Mouse (Mus musculus): ENCODE measurements around the gene Fndc7.

DNA sequence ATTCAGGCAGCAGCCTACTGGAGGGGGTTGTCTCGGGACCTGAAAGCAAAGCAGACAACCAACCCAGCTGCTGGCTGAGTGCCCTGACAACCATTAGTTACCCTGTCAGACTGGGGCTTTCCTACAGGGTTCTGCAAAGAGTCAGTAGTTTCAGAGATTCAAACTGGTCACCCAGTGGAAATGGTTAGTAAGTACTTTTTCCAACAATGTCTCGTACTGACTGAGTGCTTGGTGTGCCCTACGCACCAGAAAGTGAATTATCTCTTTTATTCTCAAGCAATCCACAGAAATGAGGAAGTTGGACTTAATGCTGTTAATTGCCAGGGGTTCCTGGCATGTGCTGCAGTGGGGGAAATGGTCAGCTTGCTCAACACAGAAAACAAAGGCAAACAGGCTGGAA is 39.3 kb downstream of the Fndc7 start:
- TF ChIP-seq POLR2A (IDR thresholded peaks at IDR 0.05; ENCODE audit: extremely low read depth, insufficient read depth, low read length), result no peak
- TF ChIP-seq CTCF (IDR thresholded peaks at IDR 0.05; ENCODE audit: extremely low read depth, insufficient read depth, low read length), result no peak

All from cortical plate, adult 2 months (tissue).